Mouse (Mus musculus) lung, adult 2 months (tissue): ENCODE data around the gene Spint2. TPM values are rescaled to one million over a fixed set of nuclear protein-coding genes. Genes with fewer than 3 reads are reported as not detected.
A peak's percentile ranks its signal among the peaks of the same experiment; 100 is the strongest.

Experiments used
- DNase-seq: peaks from one replicate; pipeline ENCODE4 v3.0.0; 2022
- H3K4me1 ChIP-seq: fragments of 200-500 bp; 2 replicates; pipeline ENCODE4 v1.6.1; 2011; ENCODE audit warnings: low read length; ENCODE audit not compliant: control insufficient read depth, insufficient read depth
- H3K4me3 ChIP-seq: fragments of 200-500 bp; replicated peaks from 2 replicates; pipeline ENCODE3; 2011; ENCODE audit warnings: low read depth, mild to moderate bottlenecking, control low read depth, low read length; ENCODE audit errors: extremely low read depth
- CTCF ChIP-seq: fragments of 200-500 bp; IDR thresholded peaks from 2 replicates; pipeline ENCODE4 v1.5.1; 2011; ENCODE audit warnings: mild to moderate bottlenecking, low read length, control low read depth; ENCODE audit not compliant: insufficient read depth
- POLR2A ChIP-seq: fragments of 200-500 bp; IDR thresholded peaks from 2 replicates; pipeline ENCODE4 v1.6.1; 2011; ENCODE audit warnings: low read depth, mild to moderate bottlenecking, control low read depth, low read length, borderline replicate concordance; ENCODE audit errors: extremely low read depth
- WGBS: fragments of 180-500 bp; shearing (Covaris S2); methylation state at CpG from one replicate; pipeline ENCODE4 v1.1.7; 2018; 5-methylcytosine and 5-hydroxymethylcytosine counted together
- polyA plus RNA-seq: library from polyadenylated mRNA; depleted of rRNA; stranded (reverse); fragments of >200 nt; gene quantifications from 2 replicates; pipeline ENCODE4 v1.2.3, GENCODE M21; 2012

Spint2 gene
- polyA plus RNA-seq, 1 experiment = 317 TPM

- Histone ChIP-seq H3K4me1 (peaks cover 3% of the 10 kb centered on the region; the same call in 1 of the 2 replicates), H3K4me3 (no peak overlapping the region)
- TF ChIP-seq POLR2A = no peak
- WGBS = 93% methylated on average over 6 of the region's 6 CpGs
- DNase-seq = no peak
Measured at GRCm38 (mm10) chr7:29284523-29284922, 2.8 kb upstream of the Spint2 start.

- DNase-seq = no peak
- H3K4me1 ChIP-seq = peaks cover 3% of the 10 kb centered on the region; the same call in 1 of the 2 replicates
- H3K4me3 ChIP-seq = no peak overlapping the region
- WGBS = 73% methylated on average over 4 of the region's 4 CpGs
- TF ChIP-seq POLR2A (no peak), CTCF (no peak)
Measured at GRCm38 (mm10) chr7:29283876-29284275, 2.2 kb upstream of the Spint2 start.

GRCm38 (mm10) chr7:29282074-29282554 is 402 bp upstream of the Spint2 start:
- H3K4me1 ChIP-seq = peaks cover 3% of the 10 kb centered on the region; the same call in 1 of the 2 replicates
- DNase-seq = no peak
- peak overlapping the region; percentile 0 for H3K4me3 ChIP-seq
- TF ChIP-seq POLR2A (no peak), CTCF (no peak)
- 9% methylated on average over 21 of the region's 21 CpGs for WGBS

GRCm38 (mm10) chr7:29280801-29281200 is 911 bp downstream of the Spint2 start:
- no peak for TF ChIP-seq POLR2A
- TF ChIP-seq CTCF = no peak
- no peak for DNase-seq
- H3K4me3 ChIP-seq = peak overlapping the region; percentile 88
- 16% methylated on average over 13 of the region's 13 CpGs for WGBS
- peaks cover 3% of the 10 kb centered on the region; the same call in 1 of the 2 replicates for H3K4me1 ChIP-seq

GRCm38 (mm10) chr7:29279924-29280323 is 1.8 kb downstream of the Spint2 start:
- TF ChIP-seq POLR2A = no peak
- no peak for TF ChIP-seq CTCF
- Histone ChIP-seq H3K4me1 (peaks cover 3% of the 10 kb centered on the region; the same call in 1 of the 2 replicates), H3K4me3 (no peak overlapping the region)
- no peak for DNase-seq
- WGBS = 74% methylated on average over 8 of the region's 8 CpGs

GRCm38 (mm10) chr7:29279261-29279660 is 2.5 kb downstream of the Spint2 start:
- no peak for TF ChIP-seq CTCF
- TF ChIP-seq POLR2A = no peak
- peaks cover 3% of the 10 kb centered on the region; the same call in 1 of the 2 replicates for H3K4me1 ChIP-seq
- no peak overlapping the region for H3K4me3 ChIP-seq
- no peak for DNase-seq

- TF ChIP-seq CTCF (no peak), POLR2A (no peak)
- WGBS = 48% methylated on average over 4 of the region's 4 CpGs
- Histone ChIP-seq H3K4me3 (no peak overlapping the region), H3K4me1 (peaks cover 3% of the 10 kb centered on the region; the same call in 1 of the 2 replicates)
- no peak for DNase-seq
Measured at GRCm38 (mm10) chr7:29277510-29277909, 4.2 kb downstream of the Spint2 start.

- Histone ChIP-seq H3K4me3 (no peak overlapping the region), H3K4me1 (peaks cover 7% of the 10 kb centered on the region)
- DNase-seq = no peak
- TF ChIP-seq CTCF = no peak
- TF ChIP-seq POLR2A = no peak
- 44% methylated on average over 5 of the region's 5 CpGs for WGBS
Measured at GRCm38 (mm10) chr7:29276715-29277114, 5.0 kb downstream of the Spint2 start.

- WGBS = 41% methylated on average over 8 of the region's 8 CpGs
- no peak for DNase-seq
- TF ChIP-seq POLR2A (no peak), CTCF (no peak)
- Histone ChIP-seq H3K4me1 (peaks cover 10% of the 10 kb centered on the region), H3K4me3 (no peak overlapping the region)
Measured at GRCm38 (mm10) chr7:29271687-29272465, 9.8 kb downstream of the Spint2 start.

- TF ChIP-seq CTCF (no peak), POLR2A (no peak)
- Histone ChIP-seq H3K4me3 (no peak overlapping the region), H3K4me1 (peaks cover 10% of the 10 kb centered on the region)
- no peak for DNase-seq
- 66% methylated on average over 4 of the region's 4 CpGs for WGBS
Measured at GRCm38 (mm10) chr7:29270445-29270844, 11.3 kb downstream of the Spint2 start.
